Mouse (Mus musculus): Measurements from ENCODE around the gene Gm21698.
"Not testable (repeated sequence)": the region's sequence is repeated elsewhere in the genome, so short reads cannot be mapped to it uniquely, and the experiment has no call there.

The Gm21698 gene

DNA sequence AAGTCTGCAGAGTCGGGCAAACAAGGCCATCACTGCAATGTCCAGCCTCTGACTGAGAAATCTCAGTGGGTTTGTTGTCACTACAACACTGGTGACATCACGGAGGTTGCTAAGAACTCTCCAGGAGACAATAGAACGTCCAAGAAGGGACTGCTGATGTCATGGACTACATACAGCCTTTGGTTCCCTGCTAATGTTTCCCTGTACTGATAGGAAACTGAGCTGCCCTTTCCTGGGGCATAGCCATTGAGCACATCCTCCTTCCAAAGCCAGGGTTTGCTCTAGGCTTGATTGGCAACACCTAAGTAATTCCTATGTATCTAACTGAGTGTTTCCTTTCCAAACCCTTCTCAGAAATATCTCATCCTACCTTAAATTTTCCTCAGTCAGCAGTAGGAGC lies at the start of gene Gm21698:
TSS of gene Gm21698 (minus strand) at position 101 of the 400 bp plus-strand sequence.
- not testable (repeated sequence) for DNase-seq (ENCODE audit: low read depth, low spot score)

DNA sequence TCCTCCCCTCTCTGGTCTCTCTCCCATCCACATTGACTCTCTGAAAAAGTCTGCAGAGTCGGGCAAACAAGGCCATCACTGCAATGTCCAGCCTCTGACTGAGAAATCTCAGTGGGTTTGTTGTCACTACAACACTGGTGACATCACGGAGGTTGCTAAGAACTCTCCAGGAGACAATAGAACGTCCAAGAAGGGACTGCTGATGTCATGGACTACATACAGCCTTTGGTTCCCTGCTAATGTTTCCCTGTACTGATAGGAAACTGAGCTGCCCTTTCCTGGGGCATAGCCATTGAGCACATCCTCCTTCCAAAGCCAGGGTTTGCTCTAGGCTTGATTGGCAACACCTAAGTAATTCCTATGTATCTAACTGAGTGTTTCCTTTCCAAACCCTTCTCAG lies 34.4 kb upstream of the Gm21698 start, which contains the start of gene Gm5862:
TSS of gene Gm5862 (minus strand) at position 101 of the 400 bp plus-strand sequence.
- not testable (repeated sequence) for DNase-seq (ENCODE audit: low read depth, low spot score)

DNA sequence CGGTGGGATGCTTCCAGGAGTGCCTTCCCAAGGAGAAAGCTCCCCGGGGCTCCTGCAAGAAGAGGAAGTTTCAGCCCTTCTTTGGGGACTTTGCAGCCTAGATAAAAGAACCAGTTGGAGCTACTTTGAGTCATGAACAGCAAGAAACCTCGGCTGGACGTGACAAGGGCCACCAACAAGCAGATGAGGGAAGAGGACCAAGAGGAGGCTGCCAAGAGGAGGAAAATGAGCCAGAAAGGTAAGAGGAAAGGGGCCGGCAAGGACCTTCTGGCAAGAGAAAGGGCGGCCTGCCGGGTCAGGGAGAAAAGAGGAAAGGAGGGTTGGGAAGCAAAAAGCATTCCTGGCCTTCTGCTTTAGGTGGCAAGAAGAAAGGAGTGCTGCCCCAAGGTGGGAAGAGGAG lies 19.2 kb upstream of the Gm21698 start:
- DNase-seq (ENCODE audit: low read depth, low spot score), result not testable (repeated sequence)

GRCm38 (mm10) chr5:26006937-26007695 lies 18.7 kb upstream of the Gm21698 start:
- peak; percentile 75 for DNase-seq (ENCODE audit: low read depth, low spot score)

DNA sequence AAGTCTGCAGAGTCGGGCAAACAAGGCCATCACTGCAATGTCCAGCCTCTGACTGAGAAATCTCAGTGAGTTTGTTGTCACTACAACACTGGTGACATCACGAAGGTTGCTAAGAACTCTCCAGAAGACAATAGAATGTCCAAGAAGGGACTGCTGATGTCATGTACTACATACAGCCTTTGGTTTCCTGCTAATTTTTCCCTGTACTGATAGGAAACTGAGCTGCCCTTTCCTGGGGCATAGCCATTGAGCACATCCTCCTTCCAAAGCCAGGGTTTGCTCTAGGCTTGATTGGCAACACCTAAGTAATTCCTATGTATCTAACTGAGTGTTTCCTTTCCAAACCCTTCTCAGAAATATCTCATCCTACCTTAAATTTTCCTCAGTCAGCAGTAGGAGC lies 16.2 kb upstream of the Gm21698 start, which contains the start of gene Gm1979:
TSS of gene Gm1979 (minus strand) at position 101 of the 400 bp plus-strand sequence.
- not testable (repeated sequence) for DNase-seq (ENCODE audit: low read depth, low spot score)

DNA sequence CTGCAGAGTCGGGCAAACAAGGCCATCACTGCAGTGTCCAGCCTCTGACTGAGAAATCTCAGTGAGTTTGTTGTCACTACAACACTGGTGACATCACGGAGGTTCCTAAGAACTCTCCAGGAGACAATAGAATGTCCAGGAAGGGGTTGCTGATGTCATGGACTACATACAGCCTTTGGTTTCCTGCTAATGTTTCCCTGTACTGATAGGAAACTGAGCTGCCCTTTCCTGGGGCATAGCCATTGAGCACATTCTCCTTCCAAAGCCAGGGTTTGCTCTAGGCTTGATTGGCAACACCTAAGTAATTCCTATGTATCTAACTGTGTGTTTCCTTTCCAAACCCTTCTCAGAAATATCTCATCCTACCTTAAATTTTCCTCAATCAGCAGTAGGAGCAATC lies 15.9 kb downstream of the Gm21698 start, which contains the start of gene Gm21680:
TSS of gene Gm21680 (minus strand) at position 101 of the 400 bp plus-strand sequence.
- DNase-seq (ENCODE audit: low read depth, low spot score), result not testable (repeated sequence)

DNA sequence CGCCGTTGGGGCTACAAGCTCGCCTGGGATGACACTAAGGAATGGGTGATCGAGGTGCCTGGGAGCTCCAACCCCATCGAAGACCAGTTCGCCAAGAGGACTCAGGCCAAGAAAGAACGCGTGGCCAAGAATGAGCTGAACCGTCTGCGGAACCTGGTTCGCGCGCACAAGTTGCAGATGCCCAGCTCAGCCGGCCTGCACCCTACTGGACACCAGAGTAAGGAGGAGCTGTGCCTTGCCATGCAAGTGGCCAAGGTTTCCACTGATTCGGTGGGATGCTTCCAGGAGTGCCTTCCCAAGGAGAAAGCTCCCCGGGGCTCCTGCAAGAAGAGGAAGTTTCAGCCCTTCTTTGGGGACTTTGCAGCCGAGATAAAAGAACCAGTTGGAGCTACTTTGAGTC lies 31.4 kb downstream of the Gm21698 start:
- DNase-seq (ENCODE audit: low read depth, low spot score), result not testable (repeated sequence)

DNA sequence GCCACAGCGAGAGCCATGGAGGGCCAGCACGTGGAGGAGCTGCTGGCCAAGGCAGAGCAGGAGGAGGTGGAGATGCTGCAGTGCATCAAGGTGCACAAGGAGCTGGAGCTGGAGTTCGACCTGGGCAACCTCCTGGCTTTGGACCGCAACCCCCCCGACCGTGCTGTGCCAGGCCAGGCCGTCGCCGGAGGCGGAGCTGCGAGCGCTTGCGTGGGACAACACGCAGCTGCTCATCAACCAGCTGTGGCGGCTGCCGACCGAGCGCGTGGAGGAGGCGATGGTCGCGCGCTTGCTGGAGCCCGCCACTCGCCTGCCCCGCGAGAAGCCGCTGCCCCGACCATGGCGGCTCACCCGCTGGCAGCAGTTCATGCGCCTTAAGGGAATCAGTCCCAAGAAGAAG lies 31.8 kb downstream of the Gm21698 start:
- peak; percentile 45 for DNase-seq (ENCODE audit: low read depth, low spot score)

- DNase-seq (ENCODE audit: low read depth, low spot score), result not testable (repeated sequence)
Measured at GRCm38 (mm10) chr5:25954317-25954716, 34.1 kb downstream of the Gm21698 start, which contains the start of gene Gm21671. TSS of gene Gm21671 (minus strand) at chr5:25954417.

DNA sequence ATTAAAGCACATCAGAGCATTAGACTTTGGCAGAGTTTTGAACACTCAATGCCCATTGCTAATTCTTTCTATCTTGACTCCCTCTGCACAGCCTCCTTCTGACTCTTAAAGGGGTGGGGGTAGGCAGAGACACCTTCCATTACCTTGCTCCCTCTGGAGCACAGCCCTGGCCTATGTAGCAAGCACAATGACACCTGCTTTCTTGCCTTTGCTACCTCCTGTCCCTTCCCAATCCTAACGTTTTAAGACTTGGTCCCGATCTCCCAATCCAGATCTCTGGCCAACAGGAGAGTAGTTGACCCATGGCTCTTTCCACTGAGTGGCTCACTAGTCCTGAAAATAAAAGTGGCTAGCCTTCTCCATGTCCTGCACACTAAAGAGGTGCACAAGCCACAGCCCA lies 43.1 kb downstream of the Gm21698 start:
- DNase-seq (ENCODE audit: low read depth, low spot score), result not testable (repeated sequence)

DNA sequence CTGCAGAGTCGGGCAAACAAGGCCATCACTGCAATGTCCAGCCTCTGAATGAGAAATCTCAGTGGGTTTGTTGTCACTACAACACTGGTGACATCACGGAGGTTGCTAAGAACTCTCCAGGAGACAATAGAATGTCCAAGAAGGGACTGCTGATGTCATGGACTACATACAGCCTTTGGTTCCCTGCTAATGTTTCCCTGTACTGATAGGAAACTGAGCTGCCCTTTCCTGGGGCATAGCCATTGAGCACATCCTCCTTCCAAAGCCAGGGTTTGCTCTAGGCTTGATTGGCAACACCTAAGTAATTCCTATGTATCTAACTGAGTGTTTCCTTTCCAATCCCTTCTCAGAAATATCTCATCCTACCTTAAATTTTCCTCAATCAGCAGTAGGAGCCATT lies 46.2 kb downstream of the Gm21698 start, which contains the start of gene Gm21663:
TSS of gene Gm21663 (minus strand) at position 101 of the 400 bp plus-strand sequence.
- not testable (repeated sequence) for DNase-seq (ENCODE audit: low read depth, low spot score)
